In the genomic region with DNA sequence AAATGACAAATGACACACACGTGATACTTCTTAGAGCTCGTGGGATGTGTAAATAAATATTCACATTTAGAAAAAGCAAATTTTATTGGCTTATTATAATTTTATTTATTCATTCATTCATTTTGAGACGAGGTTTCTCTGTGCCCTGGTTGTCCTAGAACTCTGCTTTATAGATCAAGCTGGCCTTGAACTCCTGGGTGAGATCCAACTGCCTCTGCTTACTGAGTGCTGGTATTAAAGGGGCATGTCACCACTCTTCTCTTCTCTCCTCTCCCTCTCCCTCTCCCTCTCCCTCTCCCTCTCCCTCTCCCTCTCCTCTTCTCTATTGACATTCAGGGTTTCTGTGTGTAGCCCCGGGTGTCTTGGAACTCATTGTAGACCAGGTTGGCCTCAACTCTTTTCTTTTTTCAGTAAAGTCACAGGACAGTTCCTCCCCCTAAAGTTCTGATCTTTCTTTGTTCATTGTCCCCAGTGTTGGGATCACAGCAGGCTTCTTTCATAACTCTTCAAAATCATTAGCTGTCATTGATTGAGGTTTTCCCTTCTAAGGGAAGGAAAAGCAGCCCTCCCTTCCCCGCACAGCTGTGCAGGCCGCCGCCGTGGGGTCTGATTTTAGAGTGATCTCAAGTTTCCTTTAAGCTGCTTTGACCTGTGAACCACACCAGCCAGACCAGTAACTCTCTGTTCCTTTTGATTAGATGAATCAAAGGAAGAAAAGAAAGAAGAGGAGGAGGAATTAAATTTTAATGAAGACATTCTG, we compare ENCODE assay signal across 30 mouse cellular contexts. TPM values are rescaled to one million over a fixed set of nuclear protein-coding genes. Genes with fewer than 3 reads are reported as not detected.
DNase-seq lines count a peak whose midpoint lies in the region; ATAC-seq and TF ChIP-seq lines count a peak whose summit lies in the region.
"Had no signal": no experiment of that assay in that cellular context is flagged by ENCODE, and none has a peak within 500 bp of the region (broad histone marks: within the 10 kb centered on the region; RNA-seq: fewer than 3 reads in every experiment).

No protein-coding gene starts in this region.

- 54% methylated on average over 8 of the region's 8 CpGs for WGBS in forebrain, embryonic 10.5 days
- WGBS in forebrain, embryonic 13.5 days, result 34% methylated on average over 8 of the region's 8 CpGs
- WGBS in midbrain, embryonic 10.5 days, result 58% methylated on average over 8 of the region's 8 CpGs
- WGBS in midbrain, postnatal 0 days, result 38% methylated on average over 8 of the region's 8 CpGs
- WGBS in heart, embryonic 12.5 days, result 87% methylated on average over 8 of the region's 8 CpGs

- TF ChIP-seq CTCF in midbrain, postnatal 0 days (IDR thresholded peaks at IDR 0.05), result no peak

- H3K4me1 ChIP-seq in forebrain, embryonic 10.5 days, result peaks cover 43% of the 10 kb centered on the region
- no peaks in the 10 kb centered on the region for H3K4me1 ChIP-seq in forebrain, embryonic 13.5 days
- peaks cover 25% of the 10 kb centered on the region for H3K4me1 ChIP-seq in midbrain, embryonic 10.5 days
- H3K4me1 ChIP-seq in midbrain, postnatal 0 days (ENCODE audit: insufficient read depth, low read length), result no peaks in the 10 kb centered on the region
- peaks cover 9% of the 10 kb centered on the region; the same call in 1 of the 2 replicates for H3K4me1 ChIP-seq in heart, embryonic 12.5 days (replicated peaks)
- H3K4me1 ChIP-seq: hindbrain, embryonic 12.5 days; limb, embryonic 13.5 days; liver, embryonic 13.5 days had no signal

- H3K36me3 ChIP-seq in forebrain, embryonic 10.5 days (replicated peaks), result peaks cover 95% of the 10 kb centered on the region
- peaks cover 84% of the 10 kb centered on the region for H3K36me3 ChIP-seq in forebrain, embryonic 13.5 days (ENCODE audit: poor library complexity, severe bottlenecking)
- H3K36me3 ChIP-seq in midbrain, embryonic 10.5 days, result peaks cover 98% of the 10 kb centered on the region
- peaks cover 29% of the 10 kb centered on the region for H3K36me3 ChIP-seq in midbrain, postnatal 0 days (ENCODE audit: insufficient read depth, low read length)
- H3K36me3 ChIP-seq in heart, embryonic 12.5 days, result peaks cover 84% of the 10 kb centered on the region

- no peak for ATAC-seq in forebrain, embryonic 13.5 days
- ATAC-seq in midbrain, postnatal 0 days (ENCODE audit: low FRiP score), result no peak
- ATAC-seq in heart, embryonic 12.5 days (ENCODE audit: insufficient number of reproducible peaks, low FRiP score), result no peak
- ATAC-seq: forebrain, embryonic 16.5 days had no signal

- peak; percentile 26 for DNase-seq in forebrain, embryonic 10.5 days (ENCODE audit: extremely low spot score, low spot score)
- DNase-seq in midbrain, embryonic 10.5 days (ENCODE audit: low spot score), result peak; percentile 40
- DNase-seq in midbrain, postnatal 0 days (ENCODE audit: low spot score), result no peak
- peak; percentile 60 to 76 for DNase-seq in adrenal gland, postnatal 36 days
- DNase-seq in mesoderm, embryonic 11.5 days (ENCODE audit: low read depth, low spot score), result peak; percentile 9
- DNase-seq: B cell, adult 2 months; cerebellum, adult 8-10 months; gastrocnemius, postnatal 36 days; kidney, adult 8-10 months; kidney, postnatal 36 days; layer of hippocampus, adult 9-11 months; liver, embryonic 13.5 days; lung, embryonic 14.5 days; lung, postnatal 36 days; right cerebral cortex, postnatal 25 days; thymus, adult 2 months had no signal

- H3K4me3 ChIP-seq in forebrain, embryonic 10.5 days, result no peak overlapping the region
- no peak overlapping the region for H3K4me3 ChIP-seq in forebrain, embryonic 13.5 days
- H3K4me3 ChIP-seq in midbrain, embryonic 10.5 days, result no peak overlapping the region
- H3K4me3 ChIP-seq in midbrain, postnatal 0 days (ENCODE audit: low read depth, low read length), result no peak overlapping the region
- no peak overlapping the region for H3K4me3 ChIP-seq in heart, embryonic 12.5 days
- H3K4me3 ChIP-seq: hindbrain, embryonic 12.5 days; limb, embryonic 13.5 days; liver, embryonic 13.5 days; midbrain, embryonic 12.5 days had no signal

- H3K9ac ChIP-seq in forebrain, embryonic 13.5 days, result no peak overlapping the region
- no peak overlapping the region for H3K9ac ChIP-seq in midbrain, postnatal 0 days (replicated peaks; ENCODE audit: low read length, poor library complexity, severe bottlenecking)
- no peak overlapping the region for H3K9ac ChIP-seq in heart, embryonic 12.5 days
- H3K9ac ChIP-seq: hindbrain, embryonic 12.5 days; limb, embryonic 13.5 days; liver, embryonic 13.5 days; lung, embryonic 14.5 days; midbrain, embryonic 12.5 days had no signal

- H3K27ac ChIP-seq in forebrain, embryonic 10.5 days, result no peak overlapping the region
- no peak overlapping the region for H3K27ac ChIP-seq in forebrain, embryonic 13.5 days
- 0 out of 2 replicates have a peak overlapping the region, but pooled peaks have one; percentile 13 for H3K27ac ChIP-seq in midbrain, embryonic 10.5 days (replicated peaks)
- no peak overlapping the region for H3K27ac ChIP-seq in midbrain, postnatal 0 days (ENCODE audit: low read depth, low read length)
- H3K27ac ChIP-seq in heart, embryonic 12.5 days (ENCODE audit: poor library complexity, severe bottlenecking), result no peak overlapping the region
- H3K27ac ChIP-seq: hindbrain, embryonic 12.5 days; limb, embryonic 13.5 days; liver, embryonic 13.5 days; midbrain, embryonic 12.5 days had no signal

- H3K9me3 ChIP-seq in forebrain, embryonic 10.5 days, result no peaks in the 10 kb centered on the region
- no peaks in the 10 kb centered on the region for H3K9me3 ChIP-seq in forebrain, embryonic 13.5 days (replicated peaks)
- no peaks in the 10 kb centered on the region for H3K9me3 ChIP-seq in midbrain, embryonic 10.5 days (replicated peaks)
- no peaks in the 10 kb centered on the region for H3K9me3 ChIP-seq in midbrain, postnatal 0 days (ENCODE audit: low read length)
- H3K9me3 ChIP-seq in heart, embryonic 12.5 days (replicated peaks), result no peaks in the 10 kb centered on the region
- H3K9me3 ChIP-seq: hindbrain, embryonic 12.5 days; limb, embryonic 13.5 days; liver, embryonic 13.5 days; midbrain, embryonic 12.5 days had no signal

- no peaks in the 10 kb centered on the region for H3K27me3 ChIP-seq in forebrain, embryonic 10.5 days (ENCODE audit: poor library complexity, severe bottlenecking)
- H3K27me3 ChIP-seq in forebrain, embryonic 13.5 days, result no peaks in the 10 kb centered on the region
- no peaks in the 10 kb centered on the region for H3K27me3 ChIP-seq in midbrain, embryonic 10.5 days (ENCODE audit: low read depth, poor library complexity, severe bottlenecking)
- no peaks in the 10 kb centered on the region for H3K27me3 ChIP-seq in midbrain, postnatal 0 days (ENCODE audit: insufficient read depth, low read length)
- no peaks in the 10 kb centered on the region for H3K27me3 ChIP-seq in heart, embryonic 12.5 days (replicated peaks)
- H3K27me3 ChIP-seq: hindbrain, embryonic 12.5 days; limb, embryonic 13.5 days; liver, embryonic 13.5 days; midbrain, embryonic 12.5 days had no signal

- no peak overlapping the region for H3K4me2 ChIP-seq in forebrain, embryonic 13.5 days
- H3K4me2 ChIP-seq in midbrain, postnatal 0 days (ENCODE audit: low read depth, low read length, poor library complexity, severe bottlenecking), result no peak overlapping the region
- H3K4me2 ChIP-seq in heart, embryonic 12.5 days, result no peak overlapping the region
- H3K4me2 ChIP-seq: hindbrain, embryonic 12.5 days; limb, embryonic 13.5 days; liver, embryonic 13.5 days; lung, embryonic 14.5 days; midbrain, embryonic 12.5 days had no signal

RNA-seq across cellular contexts. Expression of a gene that starts 34.1 kb away (rescaled TPM):
- 72.0 and 75.9 TPM in 2 replicates for polyA plus RNA-seq in forebrain, embryonic 10.5 days (2016; fragmentation: Nextera tagmentation; extraction: Ambion mirVana)
- polyA plus RNA-seq in forebrain, embryonic 13.5 days (2015; fragmentation: Nextera tagmentation; extraction: Ambion mirVana), result 69.9 and 76.8 TPM in 2 replicates
- polyA plus RNA-seq in midbrain, embryonic 10.5 days (2016; fragmentation: Nextera tagmentation; extraction: Ambion mirVana), result 72.4 and 72.9 TPM in 2 replicates
- 70.8 and 98.7 TPM in 2 replicates for total RNA-seq in midbrain, postnatal 0 days (2014; rRNA removed)
- 37.0 and 40.9 TPM in 2 replicates for polyA plus RNA-seq in midbrain, postnatal 0 days (2015; fragmentation: Nextera tagmentation; extraction: Ambion mirVana)
- 100 to 1,000 TPM; 100 to 116 TPM for total RNA-seq in adrenal gland, postnatal 36 days (2021)
- polyA plus RNA-seq in heart, embryonic 12.5 days (2016; fragmentation: Nextera tagmentation; extraction: Ambion mirVana), result 44.2 and 45.8 TPM in 2 replicates

RNA-seq across cellular contexts. Expression of a gene that starts 36.9 kb away (rescaled TPM):
- polyA plus RNA-seq in forebrain, embryonic 10.5 days (2016; fragmentation: Nextera tagmentation; extraction: Ambion mirVana), result 3.8 and 4.0 TPM in 2 replicates
- polyA plus RNA-seq in forebrain, embryonic 13.5 days (2015; fragmentation: Nextera tagmentation; extraction: Ambion mirVana), result 11.8 and 16.5 TPM in 2 replicates
- 4.5 and 6.0 TPM in 2 replicates for polyA plus RNA-seq in midbrain, embryonic 10.5 days (2016; fragmentation: Nextera tagmentation; extraction: Ambion mirVana)
- total RNA-seq in midbrain, postnatal 0 days (2014; rRNA removed), result 232 and 270 TPM in 2 replicates
- 115 and 123 TPM in 2 replicates for polyA plus RNA-seq in midbrain, postnatal 0 days (2015; fragmentation: Nextera tagmentation; extraction: Ambion mirVana)
- 100 to 1,000 TPM; 102 to 123 TPM for total RNA-seq in adrenal gland, postnatal 36 days (2021)
- 4.3 and 4.9 TPM in 2 replicates for polyA plus RNA-seq in heart, embryonic 12.5 days (2016; fragmentation: Nextera tagmentation; extraction: Ambion mirVana)

RNA-seq across cellular contexts. Expression of a gene that starts 53.3 kb away (rescaled TPM):
- polyA plus RNA-seq in forebrain, embryonic 10.5 days (2016; fragmentation: Nextera tagmentation; extraction: Ambion mirVana), result not detected in 2 replicates
- not detected in 2 replicates for polyA plus RNA-seq in forebrain, embryonic 13.5 days (2015; fragmentation: Nextera tagmentation; extraction: Ambion mirVana)
- not detected in 2 replicates for polyA plus RNA-seq in midbrain, embryonic 10.5 days (2016; fragmentation: Nextera tagmentation; extraction: Ambion mirVana)
- not detected in 2 replicates for total RNA-seq in midbrain, postnatal 0 days (2014; rRNA removed)
- 0.70 TPM in 1 of 2 replicates, not detected in the other for polyA plus RNA-seq in midbrain, postnatal 0 days (2015; fragmentation: Nextera tagmentation; extraction: Ambion mirVana)
- not detected for total RNA-seq in adrenal gland, postnatal 36 days (2021)
- polyA plus RNA-seq in heart, embryonic 12.5 days (2016; fragmentation: Nextera tagmentation; extraction: Ambion mirVana), result not detected in 2 replicates
- total RNA-seq: common myeloid progenitor, adult 5-6 weeks; gastrocnemius, postnatal 36 days; heart, adult 8-10 months; left cerebral cortex, postnatal 14 days; neutrophil, adult 5-6 weeks had no signal
- polyA plus RNA-seq: forebrain, embryonic 16.5 days; heart, embryonic 16.5 days; hindbrain, embryonic 12.5 days; intestine, embryonic 14.5 days; limb, embryonic 13.5 days; liver, embryonic 13.5 days; lung, embryonic 14.5 days; midbrain, embryonic 12.5 days; spleen, adult 2 months; stomach, embryonic 14.5 days; thymus, adult 2 months had no signal
